Mouse (Mus musculus): ENCODE data around the gene Galnt9.

The Galnt9 gene

GRCm38 (mm10) chr5:110638306-110639074 lies 94.3 kb downstream of the Galnt9 start:
- no peak for DNase-seq

- peak; percentile 66 for DNase-seq
Observed at GRCm38 (mm10) chr5:110639459-110639858, 95.3 kb downstream of the Galnt9 start.

GRCm38 (mm10) chr5:110646377-110646776 lies 102.2 kb downstream of the Galnt9 start:
- DNase-seq: no peak

GRCm38 (mm10) chr5:110652719-110653648 lies 108.8 kb downstream of the Galnt9 start, which contains the start of the genes Noc4l and Ddx51:
TSS of gene Noc4l (minus strand) at chr5:110653417.
TSS of gene Ddx51 (plus strand) at chr5:110653451.
- DNase-seq: peak; percentile 93

DNA sequence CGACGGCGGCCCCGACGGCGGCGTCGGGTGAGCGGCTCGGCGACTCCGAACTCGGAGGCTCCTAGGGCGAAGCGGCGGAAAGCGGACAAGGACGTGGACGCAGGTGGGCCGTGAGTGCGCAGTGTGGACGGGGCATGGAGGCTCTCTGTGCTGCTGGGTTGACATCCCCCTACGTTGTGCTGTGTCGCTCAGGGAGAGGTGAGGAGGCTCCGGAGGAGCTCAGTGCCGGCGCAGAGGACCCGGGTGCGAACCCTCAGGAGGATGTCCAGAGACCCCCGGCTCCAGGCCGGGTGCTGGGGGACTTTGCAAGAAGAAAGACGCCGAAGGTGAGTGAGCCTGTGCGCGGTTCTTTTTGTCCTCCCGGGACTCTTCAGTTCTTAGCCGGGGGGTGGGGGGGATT lies 109.5 kb downstream of the Galnt9 start:
- DNase-seq: no peak

GRCm38 (mm10) chr5:110659682-110660081 lies 115.5 kb downstream of the Galnt9 start:
- no peak for DNase-seq

- no peak for DNase-seq
Observed at GRCm38 (mm10) chr5:110664041-110664440, 119.9 kb downstream of the Galnt9 start.

DNA sequence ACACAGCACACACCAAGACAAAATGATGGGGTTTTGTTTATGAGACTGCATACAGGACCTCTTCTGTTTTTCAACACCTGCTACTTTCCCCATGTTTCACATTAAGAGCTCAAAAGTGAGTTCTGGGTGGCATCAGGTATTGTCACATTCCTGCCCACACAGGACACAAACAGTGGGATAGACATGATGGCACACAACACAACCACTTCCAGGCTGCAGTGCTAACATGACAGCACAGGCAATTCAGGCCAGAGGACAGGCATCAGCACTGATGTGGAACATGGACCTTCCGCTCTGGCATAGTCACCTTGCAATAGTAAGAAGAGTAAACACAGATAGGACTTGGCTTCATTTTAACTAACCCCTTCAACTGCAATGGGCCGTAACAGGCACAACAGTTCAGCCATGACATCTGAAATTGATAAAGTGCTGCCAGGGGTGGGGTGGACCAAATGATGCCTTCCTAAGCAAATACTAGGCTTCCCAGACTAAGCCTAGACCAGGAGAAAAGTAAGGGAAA lies 120.7 kb downstream of the Galnt9 start:
- DNase-seq: no peak

- no peak for DNase-seq
Observed at GRCm38 (mm10) chr5:110665486-110666121, 121.4 kb downstream of the Galnt9 start.
